Mouse (Mus musculus) liver, embryonic 12.5 days (tissue): ENCODE measurements around the gene Fbxl15. TPM values are rescaled to one million over a fixed set of nuclear protein-coding genes. Genes with fewer than 3 reads are reported as not detected.

ENCODE experiments used
- ATAC-seq: fragments of 200-750 bp; cut with Nextera tagmentation; 2 replicates; pipeline ENCODE4 v1.8.0; 2017; ENCODE audit warnings: moderate number of reproducible peaks, mild to moderate bottlenecking, moderate library complexity
- H3K27ac ChIP-seq: fragments of 300-500 bp; sonication (generic); 2 replicates; pipeline ENCODE4 v1.5.1; 2016; ENCODE audit warnings: mild to moderate bottlenecking
- H3K27me3 ChIP-seq: fragments of 300-500 bp; sonication (generic); replicated peaks from 2 replicates; pipeline ENCODE4 v1.6.1; 2016; ENCODE audit warnings: mild to moderate bottlenecking, moderate library complexity
- H3K36me3 ChIP-seq: fragments of 300-500 bp; sonication (generic); 2 replicates; pipeline ENCODE4 v1.6.1; 2016; ENCODE audit warnings: mild to moderate bottlenecking, moderate library complexity
- H3K4me1 ChIP-seq: fragments of 300-500 bp; sonication (generic); 2 replicates; pipeline ENCODE4 v1.6.1; 2016
- H3K4me2 ChIP-seq: fragments of 300-500 bp; sonication (generic); 2 replicates; pipeline ENCODE4 v1.6.1; 2016; ENCODE audit warnings: mild to moderate bottlenecking, moderate library complexity
- H3K4me3 ChIP-seq: fragments of 300-500 bp; sonication (generic); 2 replicates; pipeline ENCODE4 v1.5.1; 2016; ENCODE audit warnings: mild to moderate bottlenecking, moderate library complexity
- H3K9ac ChIP-seq: fragments of 300-500 bp; sonication (generic); 2 replicates; pipeline ENCODE4 v1.6.1; 2016; ENCODE audit warnings: mild to moderate bottlenecking, moderate library complexity
- H3K9me3 ChIP-seq: fragments of 300-500 bp; sonication (generic); replicated peaks from 2 replicates; pipeline ENCODE4 v1.6.1; 2016; ENCODE audit warnings: mild to moderate bottlenecking, moderate library complexity
- WGBS: fragments of 180-500 bp; shearing (Covaris S2); methylation state at CpG from one replicate; pipeline ENCODE4 v1.1.7; 2016; ENCODE audit not compliant: insufficient replicate concordance; 5-methylcytosine and 5-hydroxymethylcytosine counted together
- polyA plus RNA-seq: library from polyadenylated mRNA; unstranded; fragments of >200 nt; fragmentation: Nextera tagmentation; extraction: Ambion mirVana; gene quantifications from 2 replicates; pipeline ENCODE4 v1.2.1, GENCODE M21; 2016

Fbxl15 gene
- polyA plus RNA-seq, 1 experiment from 2014 or later: 13.5 TPM

DNA sequence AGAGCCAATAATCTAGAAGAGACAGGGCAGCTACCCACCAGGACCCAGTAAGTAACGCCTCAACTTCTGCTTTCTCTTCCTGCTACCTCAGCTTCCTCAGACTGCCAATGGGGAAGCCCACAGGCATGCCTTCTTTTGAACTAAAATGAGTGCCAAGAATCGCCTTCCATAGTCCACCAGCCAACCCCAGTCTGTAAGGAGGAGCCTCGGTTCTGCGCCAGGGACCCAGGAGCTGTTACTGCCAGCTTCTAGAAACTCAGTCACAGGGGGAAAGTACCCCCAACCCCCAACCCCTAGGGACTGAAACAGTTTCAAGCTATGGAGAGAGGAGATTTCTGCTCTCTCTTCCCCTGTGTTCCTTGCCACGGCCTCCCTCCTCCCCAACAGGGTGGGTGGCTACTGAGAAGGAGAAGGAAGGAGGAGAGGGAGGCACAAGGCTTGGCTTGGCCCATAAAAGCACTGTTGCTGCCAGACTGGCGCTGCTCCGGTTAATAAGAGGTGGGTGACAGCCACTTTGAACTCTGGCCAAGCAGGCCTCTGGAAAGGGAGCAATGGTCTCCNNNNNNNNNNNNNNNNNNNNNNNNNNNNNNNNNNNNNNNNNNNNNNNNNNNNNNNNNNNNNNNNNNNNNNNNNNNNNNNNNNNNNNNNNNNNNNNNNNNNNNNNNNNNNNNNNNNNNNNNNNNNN is 11.4 kb downstream of the Fbxl15 start:
- Histone ChIP-seq H3K36me3 (no peaks in the 10 kb centered on the region; the same call in 1 of the 2 replicates), H3K4me2 (peak overlapping the region; percentile 87), H3K4me3 (peak overlapping the region; percentile 66), H3K4me1 (peaks cover 48% of the 10 kb centered on the region), H3K27me3 (peaks cover 9% of the 10 kb centered on the region), H3K9ac (peak overlapping the region; percentile 27; the same call in 1 of the 2 replicates), H3K27ac (peak overlapping the region; percentile 72), H3K9me3 (no peaks in the 10 kb centered on the region)
- 48% methylated on average over 7 of the region's 7 CpGs for WGBS
- ATAC-seq: no peak

DNA sequence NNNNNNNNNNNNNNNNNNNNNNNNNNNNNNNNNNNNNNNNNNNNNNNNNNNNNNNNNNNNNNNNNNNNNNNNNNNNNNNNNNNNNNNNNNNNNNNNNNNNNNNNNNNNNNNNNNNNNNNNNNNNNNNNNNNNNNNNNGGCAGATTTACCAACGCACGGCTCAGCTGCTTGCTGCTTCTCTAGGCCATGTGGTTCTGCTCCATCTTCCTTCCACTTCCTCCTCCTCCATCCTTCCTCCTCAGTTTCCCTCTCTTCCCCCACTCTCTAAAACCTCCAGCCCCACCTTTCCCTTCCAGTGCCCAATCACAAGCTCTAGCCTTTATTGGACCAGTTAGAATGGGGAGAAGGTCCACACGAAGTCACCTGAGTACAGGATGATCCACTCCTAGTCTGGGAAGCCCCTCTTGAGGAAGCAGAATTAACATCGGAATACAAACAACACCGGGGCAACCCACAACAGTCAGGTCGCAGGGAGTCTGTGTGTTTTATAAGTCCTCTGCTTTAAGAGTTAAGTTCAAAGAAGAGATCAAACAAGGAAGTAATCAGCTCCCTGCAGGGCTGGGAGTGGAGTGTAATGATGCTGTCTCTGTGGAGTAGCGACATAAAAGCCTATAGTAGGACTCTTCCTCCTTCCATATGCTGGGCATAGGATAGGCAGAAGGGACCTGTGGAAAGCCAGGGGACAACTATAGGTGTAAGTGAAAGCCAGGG is 16.9 kb downstream of the Fbxl15 start:
- no peak for ATAC-seq

DNA sequence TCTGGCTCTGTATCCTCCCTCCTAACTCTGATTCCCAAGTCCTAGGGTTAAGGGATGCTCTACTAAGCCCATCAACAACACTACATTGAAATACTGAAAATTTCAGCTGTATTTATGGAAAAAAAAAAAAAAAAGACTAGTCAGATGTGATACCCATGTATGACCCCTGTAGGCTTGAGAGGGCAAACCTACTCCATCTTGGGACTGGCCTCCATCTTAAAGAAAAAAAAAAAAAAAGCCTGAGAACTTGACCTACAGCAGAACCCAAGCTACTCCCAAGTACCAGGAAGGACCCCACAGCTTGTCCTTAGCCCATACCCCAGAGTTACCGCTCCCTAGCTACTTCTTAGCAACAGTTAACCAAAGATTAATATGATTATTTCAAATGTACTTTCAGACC is 19.2 kb downstream of the Fbxl15 start:
- no peak overlapping the region for H3K27ac ChIP-seq
- ATAC-seq: no peak
- WGBS: 86% methylated on average over 1 of the region's 1 CpGs
- peaks cover 47% of the 10 kb centered on the region for H3K27me3 ChIP-seq
- no peak overlapping the region for H3K9ac ChIP-seq
- no peak overlapping the region for H3K4me3 ChIP-seq
- H3K9me3 ChIP-seq: no peaks in the 10 kb centered on the region
- H3K4me1 ChIP-seq: peaks cover 58% of the 10 kb centered on the region
- H3K36me3 ChIP-seq: no peaks in the 10 kb centered on the region
- H3K4me2 ChIP-seq: no peak overlapping the region

More for the DNA sequence above, 16.9 kb downstream of the Fbxl15 start:
- H3K4me3 ChIP-seq: no peak overlapping the region
- H3K9ac ChIP-seq: no peak overlapping the region
- peaks cover 31% of the 10 kb centered on the region for H3K27me3 ChIP-seq
- WGBS: 31% methylated on average over 7 of the region's 7 CpGs
- no peak overlapping the region for H3K4me2 ChIP-seq
- H3K4me1 ChIP-seq: peaks cover 65% of the 10 kb centered on the region
- H3K9me3 ChIP-seq: no peaks in the 10 kb centered on the region
- H3K27ac ChIP-seq: no peak overlapping the region
- no peaks in the 10 kb centered on the region for H3K36me3 ChIP-seq

DNA sequence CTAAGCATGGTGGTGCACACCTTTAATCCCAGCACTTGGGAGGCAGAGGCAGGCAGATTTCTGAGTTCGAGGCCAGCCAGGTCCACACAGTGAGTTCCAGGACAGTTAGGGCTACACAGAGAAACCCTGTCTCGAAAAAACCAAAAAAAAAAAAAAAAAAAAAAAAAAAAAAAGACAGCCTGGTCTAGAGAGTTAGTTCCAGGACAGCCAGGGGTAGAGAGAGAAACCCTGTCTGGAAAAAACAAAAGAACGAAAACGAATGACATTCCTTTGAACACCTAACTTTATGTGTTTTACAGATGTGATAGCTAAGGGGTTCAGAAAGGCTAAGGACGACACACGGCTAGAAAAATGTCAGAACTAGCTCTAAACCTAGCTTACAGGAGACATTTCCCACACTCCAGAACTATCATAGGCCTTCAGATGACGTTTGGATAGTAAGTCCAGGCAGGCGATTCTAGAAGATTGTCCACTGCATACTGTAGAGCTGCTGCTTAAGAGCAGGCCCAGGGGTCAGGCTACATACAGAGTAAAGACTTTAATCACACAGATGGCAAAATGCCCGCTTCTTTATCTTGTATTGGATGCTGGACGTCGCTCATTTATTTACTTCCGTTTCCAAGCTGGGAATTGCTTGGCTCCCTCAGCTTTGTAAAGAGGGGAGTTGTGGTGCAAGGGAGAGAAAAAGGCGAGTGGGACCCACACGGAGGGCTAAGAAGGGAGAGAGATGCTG is 20.1 kb downstream of the Fbxl15 start:
- peak overlapping the region; percentile 97 for H3K4me2 ChIP-seq
- H3K4me3 ChIP-seq: peak overlapping the region; percentile 71
- peaks cover 47% of the 10 kb centered on the region for H3K27me3 ChIP-seq
- peaks cover 63% of the 10 kb centered on the region for H3K4me1 ChIP-seq
- no peaks in the 10 kb centered on the region for H3K36me3 ChIP-seq
- ATAC-seq: no peak
- WGBS: 28% methylated on average over 14 of the region's 14 CpGs
- H3K9ac ChIP-seq: peak overlapping the region; percentile 73
- H3K27ac ChIP-seq: peak overlapping the region; percentile 63; the same call in 1 of the 2 replicates
- no peaks in the 10 kb centered on the region for H3K9me3 ChIP-seq

DNA sequence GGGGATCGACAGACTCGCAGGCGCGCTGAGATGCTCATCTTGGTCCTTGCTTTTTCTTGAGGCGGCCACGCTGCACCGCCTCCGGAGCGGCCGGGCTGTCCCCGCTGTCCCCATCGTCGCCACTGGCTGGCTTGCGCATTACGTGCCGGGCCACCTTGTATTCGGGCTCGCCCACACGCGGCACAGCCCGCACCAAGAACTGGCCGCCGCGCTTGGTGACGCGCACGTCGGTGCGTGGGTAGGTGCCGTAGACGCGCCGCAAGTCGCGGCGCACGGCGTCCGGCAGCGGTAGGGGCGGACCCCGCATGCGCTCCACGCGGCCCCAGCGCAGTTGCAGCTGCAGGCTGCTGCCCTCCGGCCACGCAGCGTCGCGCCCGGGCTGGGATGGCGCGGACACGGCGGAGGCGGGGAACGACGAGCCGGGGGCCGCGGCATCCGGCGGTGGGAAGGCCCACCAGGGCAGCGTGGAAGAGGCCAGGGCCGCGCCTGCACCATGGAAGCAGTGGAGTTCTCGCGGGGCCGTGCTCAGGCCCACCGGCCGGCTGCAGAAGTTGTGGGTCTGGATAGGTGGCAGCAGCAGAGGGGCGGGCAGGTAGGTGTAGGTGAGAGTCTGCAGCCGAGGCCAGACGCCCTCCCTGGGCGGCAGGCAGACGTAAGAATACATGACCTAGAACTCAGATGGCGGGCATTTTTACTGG is 20.9 kb downstream of the Fbxl15 start:
- peaks cover 47% of the 10 kb centered on the region for H3K27me3 ChIP-seq
- peaks cover 58% of the 10 kb centered on the region for H3K4me1 ChIP-seq
- peak overlapping the region; percentile 97 for H3K4me2 ChIP-seq
- peak overlapping the region; percentile 73 for H3K9ac ChIP-seq
- H3K27ac ChIP-seq: peak overlapping the region; percentile 63; the same call in 1 of the 2 replicates
- H3K36me3 ChIP-seq: no peaks in the 10 kb centered on the region
- ATAC-seq: peak; percentile 46
- H3K4me3 ChIP-seq: peak overlapping the region; percentile 71
- WGBS: 1% methylated on average over 78 of the region's 78 CpGs
- H3K9me3 ChIP-seq: no peaks in the 10 kb centered on the region

DNA sequence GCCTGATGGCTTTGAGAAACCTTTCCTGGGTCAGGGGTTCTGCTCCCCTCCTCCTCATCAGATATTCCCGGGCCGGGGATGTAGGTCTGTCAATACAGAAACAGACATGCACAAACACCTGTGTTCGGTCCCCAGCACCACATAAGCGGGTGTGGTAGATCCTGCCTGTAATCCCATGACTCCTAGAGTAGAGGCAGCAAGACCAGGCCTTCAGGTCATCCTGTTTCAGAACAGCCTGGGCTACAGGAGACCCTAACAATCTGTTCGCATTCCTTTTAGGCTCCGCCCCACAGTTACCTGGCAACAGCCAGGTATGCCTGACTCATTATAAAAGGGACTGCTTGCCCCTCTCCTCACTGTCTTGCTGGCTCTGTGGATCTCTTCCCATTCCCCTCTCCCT is 21.6 kb downstream of the Fbxl15 start:
- Histone ChIP-seq H3K4me1 (peaks cover 52% of the 10 kb centered on the region), H3K4me2 (peak overlapping the region; percentile 97), H3K4me3 (peak overlapping the region; percentile 71), H3K27ac (no peak overlapping the region), H3K27me3 (peaks cover 47% of the 10 kb centered on the region), H3K9ac (peak overlapping the region; percentile 73; the same call in 1 of the 2 replicates), H3K9me3 (no peaks in the 10 kb centered on the region), H3K36me3 (no peaks in the 10 kb centered on the region)
- WGBS: 43% methylated on average over 6 of the region's 6 CpGs
- no peak for ATAC-seq

DNA sequence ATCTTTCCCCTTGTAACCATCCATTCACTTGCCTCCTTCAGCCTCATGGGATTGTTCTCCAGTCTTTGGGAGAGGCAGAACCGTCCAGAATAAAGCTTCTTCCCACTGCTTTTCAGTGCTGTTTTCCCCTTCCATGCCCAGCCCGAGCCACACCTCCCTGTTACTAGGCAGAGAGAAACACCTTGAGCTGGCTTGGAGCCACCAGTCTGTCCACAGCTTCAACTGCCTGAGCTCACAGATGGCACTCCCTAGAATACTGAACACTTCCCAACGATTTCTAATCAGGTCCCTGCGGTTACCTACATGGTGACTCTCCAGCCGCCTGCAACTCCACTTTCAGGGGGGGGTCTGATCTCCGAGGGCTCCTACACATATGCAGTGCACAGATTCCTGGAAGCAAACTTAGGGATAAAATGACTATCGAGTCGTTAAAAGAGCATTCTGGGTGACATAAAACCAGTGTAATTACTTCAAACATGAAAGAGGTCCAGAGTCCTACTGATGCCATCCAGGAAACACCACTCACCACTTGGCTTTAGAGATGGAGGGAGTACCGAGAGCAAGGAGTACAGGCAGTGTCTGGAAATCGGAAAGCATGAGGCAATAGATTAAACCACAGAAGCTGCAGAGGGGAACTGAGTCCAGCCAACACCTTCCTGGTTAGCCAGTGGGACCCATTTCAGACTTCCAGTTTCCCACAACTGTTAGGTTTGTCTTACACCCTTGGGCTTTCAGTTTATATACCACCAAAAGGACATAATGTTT is 22.4 kb downstream of the Fbxl15 start, which contains the start of gene 2310034G01Rik:
Gene 2310034G01Rik, minus strand, starts transcription at position 135 of the 765 bp plus-strand sequence.
- peak within 1 kb of the TSS; percentile 97 for H3K4me2 ChIP-seq
- no peaks in the 10 kb centered on the region for H3K36me3 ChIP-seq
- peaks cover 44% of the 10 kb centered on the region for H3K4me1 ChIP-seq
- H3K27ac ChIP-seq: peak within 1 kb of the TSS; percentile 63; the same call in 1 of the 2 replicates
- H3K4me3 ChIP-seq: peak within 1 kb of the TSS; percentile 71
- 50% methylated on average over 10 of the region's 10 CpGs for WGBS
- H3K9me3 ChIP-seq: no peaks in the 10 kb centered on the region
- H3K9ac ChIP-seq: peak within 1 kb of the TSS; percentile 73
- peaks cover 47% of the 10 kb centered on the region for H3K27me3 ChIP-seq
- no peak for ATAC-seq

DNA sequence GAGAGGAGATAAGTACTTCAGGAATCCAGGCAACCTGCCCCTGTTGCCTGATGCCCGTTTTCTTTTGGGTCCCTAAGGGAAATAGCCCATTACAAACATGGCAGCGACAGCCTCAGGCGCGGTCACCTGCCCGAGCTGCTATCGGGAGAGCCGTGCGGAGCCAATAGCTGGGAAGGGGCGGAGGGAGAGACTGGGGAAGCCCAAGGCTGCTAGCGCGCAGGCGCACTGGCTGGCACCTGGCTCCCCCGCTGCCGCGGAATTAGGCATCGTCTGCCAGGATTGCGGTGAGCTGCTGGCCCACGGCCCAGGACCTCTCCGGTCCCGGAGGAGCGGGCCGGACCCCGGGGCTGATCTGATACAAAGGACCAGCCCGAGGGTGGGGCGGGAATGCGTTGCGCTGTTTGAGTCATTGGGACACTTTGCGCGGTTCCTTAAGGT is 28.7 kb downstream of the Fbxl15 start:
- ATAC-seq: peak; percentile 88
- Histone ChIP-seq H3K9ac (peak overlapping the region; percentile 66), H3K4me1 (peaks cover 40% of the 10 kb centered on the region), H3K36me3 (0 out of 2 replicates have a peak, but pooled peaks cover 3% of the 10 kb centered on the region), H3K4me3 (peak overlapping the region; percentile 65), H3K9me3 (no peaks in the 10 kb centered on the region), H3K4me2 (peak overlapping the region; percentile 84), H3K27me3 (peaks cover 8% of the 10 kb centered on the region; the same call in 1 of the 2 replicates), H3K27ac (peak overlapping the region; percentile 70; the same call in 1 of the 2 replicates)
- WGBS: under 1% methylated on average over 29 of the region's 29 CpGs

DNA sequence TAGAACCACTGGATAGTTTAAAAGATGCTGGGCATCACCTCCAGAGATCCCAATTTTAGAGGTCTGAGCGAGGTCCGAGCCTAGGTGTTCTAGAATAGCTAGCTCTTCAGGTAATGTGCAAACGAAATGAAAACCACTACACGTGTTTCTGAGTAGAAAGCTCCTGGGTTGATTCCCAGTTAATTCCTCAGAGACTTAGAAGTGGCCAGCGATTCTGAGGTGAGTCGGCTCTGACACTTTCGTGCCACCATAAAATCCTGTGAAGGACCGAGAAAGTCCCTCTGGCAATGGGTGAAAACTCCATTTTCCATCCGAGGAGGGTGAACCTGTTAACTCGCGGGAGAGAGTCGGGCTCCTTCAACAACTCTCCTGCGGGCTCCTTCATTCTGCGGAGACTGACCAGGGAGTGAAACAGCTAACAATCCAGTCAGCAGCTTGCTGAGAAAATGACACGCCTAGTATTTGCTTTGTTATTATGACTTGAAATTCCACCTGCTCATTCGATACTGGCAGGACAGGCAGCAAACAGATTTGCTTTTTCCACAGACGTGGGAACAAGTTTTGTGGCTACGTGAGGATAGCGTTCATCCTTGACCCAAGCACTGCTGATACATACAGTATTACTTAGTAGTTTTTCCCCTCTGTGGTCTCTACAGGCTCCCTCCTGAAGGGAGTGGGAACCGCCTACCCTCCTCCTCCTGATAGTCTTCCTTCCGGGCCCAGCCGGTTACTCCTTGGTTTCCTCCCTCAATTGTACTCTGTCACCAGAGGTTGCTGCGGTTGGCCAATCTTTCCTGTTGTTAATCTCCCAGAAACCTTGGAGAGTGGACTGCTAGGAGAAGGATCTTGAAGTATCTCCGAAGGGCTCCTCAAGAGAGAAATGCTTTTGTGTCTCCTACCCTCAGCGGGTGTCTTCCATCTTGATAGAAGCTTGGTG is 29.6 kb downstream of the Fbxl15 start:
- ATAC-seq: peak; percentile 49

DNA sequence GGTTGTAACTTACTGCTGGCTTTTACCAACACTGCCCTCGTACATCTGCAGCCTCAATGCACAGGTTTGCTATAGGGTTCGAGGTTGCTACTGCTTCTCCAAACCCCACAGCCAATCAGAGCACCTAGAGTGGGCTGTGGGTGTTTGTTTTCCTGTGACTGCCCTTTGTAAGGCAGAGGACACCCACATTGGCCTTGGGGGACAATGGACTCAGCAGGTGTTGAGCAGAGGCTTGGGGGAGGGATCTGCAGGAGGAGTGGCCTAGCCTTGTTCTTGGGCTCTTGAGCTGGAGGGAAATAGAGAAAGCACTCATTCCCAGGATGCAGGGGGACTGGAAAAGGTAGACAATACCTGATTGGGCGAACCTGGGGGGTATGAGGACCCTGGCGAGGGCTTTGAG is 30.4 kb downstream of the Fbxl15 start:
- H3K9ac ChIP-seq: peak overlapping the region; percentile 66; the same call in 1 of the 2 replicates
- peaks cover 35% of the 10 kb centered on the region for H3K4me1 ChIP-seq
- no peaks in the 10 kb centered on the region for H3K27me3 ChIP-seq
- 32% methylated on average over 4 of the region's 4 CpGs for WGBS
- H3K4me2 ChIP-seq: peak overlapping the region; percentile 84
- no peaks in the 10 kb centered on the region for H3K9me3 ChIP-seq
- H3K27ac ChIP-seq: peak overlapping the region; percentile 70
- peak overlapping the region; percentile 65 for H3K4me3 ChIP-seq
- H3K36me3 ChIP-seq: 0 out of 2 replicates have a peak, but pooled peaks cover 3% of the 10 kb centered on the region
- no peak for ATAC-seq

More for the DNA sequence above, 29.6 kb downstream of the Fbxl15 start:
- 5% methylated on average over 25 of the region's 25 CpGs for WGBS
- peak overlapping the region; percentile 66 for H3K9ac ChIP-seq
- peaks cover 38% of the 10 kb centered on the region for H3K4me1 ChIP-seq
- peak overlapping the region; percentile 65 for H3K4me3 ChIP-seq
- H3K4me2 ChIP-seq: peak overlapping the region; percentile 84
- 0 out of 2 replicates have a peak, but pooled peaks cover 1% of the 10 kb centered on the region for H3K27me3 ChIP-seq
- H3K27ac ChIP-seq: peak overlapping the region; percentile 70
- H3K36me3 ChIP-seq: 0 out of 2 replicates have a peak, but pooled peaks cover 3% of the 10 kb centered on the region
- H3K9me3 ChIP-seq: no peaks in the 10 kb centered on the region
